Mouse (Mus musculus): Measurements from ENCODE around the gene Wdr25. TPM values are rescaled to one million over a fixed set of nuclear protein-coding genes. Genes with fewer than 3 reads are reported as not detected.

Wdr25 gene
- total and polyA plus RNA-seq, 3 experiments = 8.7 to 10.8 TPM; not detected in 1

DNA sequence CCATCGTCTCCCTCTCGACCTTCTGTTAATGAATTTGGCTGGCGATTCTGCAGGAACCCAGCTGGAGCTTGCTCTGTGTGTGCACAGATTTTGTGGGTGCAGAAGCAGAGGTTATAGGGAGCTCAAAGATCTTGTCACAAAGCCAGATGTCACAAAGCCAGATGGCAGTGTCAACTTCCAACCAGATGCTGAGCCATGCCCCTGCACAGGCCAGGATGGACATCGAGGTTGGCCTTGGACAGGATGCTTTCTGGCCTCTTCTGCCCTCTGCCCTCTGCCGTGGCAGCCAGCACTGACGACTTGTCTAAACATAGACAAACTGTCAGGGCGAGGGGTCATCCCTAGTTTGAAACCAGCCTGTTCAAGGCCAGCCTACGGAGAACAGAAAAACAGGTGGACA is 43.3 kb upstream of the Wdr25 start:
- H3K79me2 ChIP-seq (ENCODE audit: control insufficient read depth, insufficient read depth, low read length, poor library complexity) = no peaks in the 10 kb centered on the region
- no peaks in the 10 kb centered on the region for H3K4me1 ChIP-seq (ENCODE audit: control insufficient read depth in 1 of 2, insufficient read depth in 2 of 2, low read length in 2 of 2)
- no peak for DNase-seq (ENCODE audit: low read depth, low spot score)
- no peak overlapping the region for H3K4me3 ChIP-seq (ENCODE audit: control insufficient read depth in 1 of 2, insufficient read depth in 1 of 2, low read depth in 2 of 2, low read length in 2 of 2)
- no peak for TF ChIP-seq RAD21 (IDR thresholded peaks at IDR 0.05; ENCODE audit: low read depth, low read length)
- no peak for TF ChIP-seq ZKSCAN1 (IDR thresholded peaks at IDR 0.05; ENCODE audit: low read depth, low read length)
- no peak for TF ChIP-seq CHD2 (IDR thresholded peaks at IDR 0.05; ENCODE audit: low read length)
- no peak overlapping the region for H3K9ac ChIP-seq (ENCODE audit: control insufficient read depth, low read depth, low read length, poor library complexity, severe bottlenecking)
- H3K27ac ChIP-seq (ENCODE audit: control insufficient read depth, low read depth, low read length) = no peak overlapping the region
- no peaks in the 10 kb centered on the region for H3K9me3 ChIP-seq (replicated peaks; ENCODE audit: insufficient read depth, low read length)
- H3K27me3 ChIP-seq (ENCODE audit: control insufficient read depth in 1 of 2, insufficient read depth in 2 of 2, low read length in 2 of 2) = no peaks in the 10 kb centered on the region
- no peaks in the 10 kb centered on the region for H3K36me3 ChIP-seq (ENCODE audit: control insufficient read depth in 1 of 2, insufficient read depth in 2 of 2, low read length in 2 of 2)

DNA sequence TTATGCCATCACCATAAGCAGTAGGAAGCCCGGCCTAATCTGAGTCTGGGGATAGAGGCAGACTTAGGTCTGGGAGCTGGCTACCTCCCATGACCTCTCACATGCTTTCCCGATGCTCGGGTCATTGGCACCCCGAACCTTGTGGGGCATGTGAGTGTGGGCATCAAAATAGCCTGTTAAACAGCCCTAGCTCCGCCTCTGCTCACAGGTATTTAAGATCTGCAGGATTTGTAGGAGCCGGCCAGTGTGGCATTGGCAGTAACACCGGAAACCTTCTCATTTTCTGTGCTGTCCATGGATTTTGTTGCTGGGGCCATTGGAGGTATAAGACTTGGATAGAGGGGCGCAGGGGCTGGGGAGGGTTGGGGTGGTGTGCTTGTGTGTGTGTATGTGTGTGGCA is 42.5 kb upstream of the Wdr25 start:
- H3K27ac ChIP-seq (ENCODE audit: control insufficient read depth, low read depth, low read length) = no peak overlapping the region
- H3K36me3 ChIP-seq (ENCODE audit: control insufficient read depth in 1 of 2, insufficient read depth in 2 of 2, low read length in 2 of 2) = no peaks in the 10 kb centered on the region
- H3K27me3 ChIP-seq (ENCODE audit: control insufficient read depth in 1 of 2, insufficient read depth in 2 of 2, low read length in 2 of 2) = no peaks in the 10 kb centered on the region
- DNase-seq (ENCODE audit: low read depth, low spot score) = no peak
- no peaks in the 10 kb centered on the region for H3K9me3 ChIP-seq (replicated peaks; ENCODE audit: insufficient read depth, low read length)
- no peak overlapping the region for H3K9ac ChIP-seq (ENCODE audit: control insufficient read depth, low read depth, low read length, poor library complexity, severe bottlenecking)
- H3K4me3 ChIP-seq (ENCODE audit: control insufficient read depth in 1 of 2, insufficient read depth in 1 of 2, low read depth in 2 of 2, low read length in 2 of 2) = no peak overlapping the region
- H3K79me2 ChIP-seq (ENCODE audit: control insufficient read depth, insufficient read depth, low read length, poor library complexity) = no peaks in the 10 kb centered on the region
- no peak for TF ChIP-seq E2F4 (IDR thresholded peaks at IDR 0.05; ENCODE audit: borderline replicate concordance, low read depth, low read length)
- no peak for TF ChIP-seq KAT2A (conservative IDR thresholded peaks at IDR 0.05; ENCODE audit: low read depth, low read length)
- TF ChIP-seq MAFK (IDR thresholded peaks at IDR 0.05; ENCODE audit: borderline replicate concordance, low read depth, low read length) = no peak
- TF ChIP-seq POLR2AphosphoS5 (IDR thresholded peaks at IDR 0.05; ENCODE audit: borderline replicate concordance, low read depth, low read length) = no peak
- TF ChIP-seq USF2 (IDR thresholded peaks at IDR 0.05; ENCODE audit: borderline replicate concordance in 1 of 2, insufficient read depth in 1 of 2, low read depth in 1 of 2, low read length in 2 of 2) = no peak
- no peaks in the 10 kb centered on the region for H3K4me1 ChIP-seq (ENCODE audit: control insufficient read depth in 1 of 2, insufficient read depth in 2 of 2, low read length in 2 of 2)

DNA sequence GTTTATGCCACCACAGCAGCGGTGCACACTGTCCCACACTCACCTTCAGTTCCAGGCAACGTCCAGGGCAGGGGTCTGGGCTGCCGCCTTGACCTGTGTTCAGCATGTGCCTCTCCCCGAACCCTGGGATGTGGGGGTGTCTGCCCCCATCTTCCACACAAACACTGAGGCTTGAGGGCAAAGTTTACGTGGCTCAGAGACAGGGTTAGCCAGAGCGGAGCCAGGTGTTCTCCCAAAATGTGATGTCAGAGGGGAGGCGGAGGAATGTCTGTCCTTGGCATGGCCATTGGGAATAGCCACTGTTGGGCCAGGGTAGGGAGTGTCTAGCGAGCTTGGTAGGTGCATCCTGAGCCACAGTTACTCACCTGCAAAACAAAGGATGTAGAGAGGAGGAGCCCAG is 40.6 kb upstream of the Wdr25 start:
- no peak overlapping the region for H3K9ac ChIP-seq (ENCODE audit: control insufficient read depth, low read depth, low read length, poor library complexity, severe bottlenecking)
- no peak overlapping the region for H3K4me3 ChIP-seq (ENCODE audit: control insufficient read depth in 1 of 2, insufficient read depth in 1 of 2, low read depth in 2 of 2, low read length in 2 of 2)

More for the DNA sequence above, 40.6 kb upstream of the Wdr25 start:
- TF ChIP-seq TAL1 (IDR thresholded peaks at IDR 0.05; ENCODE audit: low read length) (no peak), MYC (IDR thresholded peaks at IDR 0.05; ENCODE audit: low read depth, low read length) (no peak), HCFC1 (IDR thresholded peaks at IDR 0.05; ENCODE audit: low read depth, low read length) (no peak), UBTF (IDR thresholded peaks at IDR 0.05; ENCODE audit: borderline replicate concordance, insufficient read depth, low read depth, low read length) (no peak), SMC3 (IDR thresholded peaks at IDR 0.05; ENCODE audit: low read depth, low read length) (no peak), MEF2A (IDR thresholded peaks at IDR 0.05; ENCODE audit: extremely low read depth, insufficient replicate concordance, low read depth, low read length, poor library complexity, severe bottlenecking) (no peak), CTCF (IDR thresholded peaks at IDR 0.05 in 2 of 3, conservative IDR thresholded peaks at IDR 0.05 in 1 of 3; ENCODE audit: control insufficient read depth in 1 of 3, insufficient read depth in 1 of 3, low read depth in 2 of 3, low read length in 3 of 3, poor library complexity in 1 of 3, severe bottlenecking in 1 of 3) (no peak), ZNF384 (IDR thresholded peaks at IDR 0.05; ENCODE audit: low read depth, low read length) (no peak), MAFK (IDR thresholded peaks at IDR 0.05; ENCODE audit: borderline replicate concordance, low read depth, low read length) (no peak), NELFE (IDR thresholded peaks at IDR 0.05; ENCODE audit: low read depth, low read length) (no peak)
- Histone ChIP-seq H3K4me1 (ENCODE audit: control insufficient read depth in 1 of 2, insufficient read depth in 2 of 2, low read length in 2 of 2) (no peaks in the 10 kb centered on the region), H3K36me3 (ENCODE audit: control insufficient read depth in 1 of 2, insufficient read depth in 2 of 2, low read length in 2 of 2) (no peaks in the 10 kb centered on the region), H3K9me3 (replicated peaks; ENCODE audit: insufficient read depth, low read length) (no peaks in the 10 kb centered on the region), H3K79me2 (ENCODE audit: control insufficient read depth, insufficient read depth, low read length, poor library complexity) (no peaks in the 10 kb centered on the region), H3K27me3 (ENCODE audit: control insufficient read depth in 1 of 2, insufficient read depth in 2 of 2, low read length in 2 of 2) (no peaks in the 10 kb centered on the region), H3K27ac (ENCODE audit: control insufficient read depth, low read depth, low read length) (no peak overlapping the region)
- DNase-seq (ENCODE audit: low read depth, low spot score) = no peak
